Mouse (Mus musculus): Measurements from ENCODE around the gene Usf3.

Gene Usf3

DNA sequence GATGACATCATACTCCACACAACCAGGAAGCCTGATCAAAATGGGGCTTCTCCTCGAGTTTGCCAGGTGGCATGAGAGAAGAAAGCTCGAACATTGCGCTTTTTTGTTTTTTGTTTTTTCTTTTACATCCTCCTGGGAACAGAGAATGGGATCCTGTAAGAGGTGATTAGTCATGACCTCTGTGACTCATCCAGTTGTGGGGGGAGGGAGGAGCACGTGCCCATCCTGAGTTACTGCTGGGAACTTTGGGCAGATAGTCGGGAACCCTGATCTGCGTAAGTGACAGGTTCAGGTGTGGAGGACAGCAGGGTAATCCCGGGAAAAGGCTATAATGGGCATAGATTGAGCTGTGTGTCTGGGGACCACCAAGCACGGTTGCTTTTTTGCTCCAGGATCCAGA lies 67.4 kb downstream of the Usf3 start:
- no peak for DNase-seq

DNA sequence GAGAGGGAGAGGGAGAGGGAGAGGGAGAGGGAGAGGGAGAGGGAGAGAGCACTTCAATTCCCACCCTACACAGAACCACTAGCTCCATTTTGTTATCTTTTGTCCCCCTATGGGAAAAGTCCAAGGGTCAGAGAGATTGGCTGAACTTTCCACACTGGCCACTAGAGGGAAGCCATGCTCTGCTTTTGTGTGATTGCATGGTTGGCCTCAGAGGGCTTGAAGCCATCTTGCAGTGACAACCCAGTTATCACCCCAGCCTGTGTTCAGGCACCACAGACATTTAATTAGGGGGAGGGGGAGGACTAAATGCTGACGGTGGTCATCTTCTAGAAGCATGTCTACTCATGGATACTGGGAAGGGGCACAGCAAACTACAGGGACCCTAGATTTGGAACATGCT lies 69.6 kb downstream of the Usf3 start:
- peak; percentile 36 to 77 for DNase-seq

DNA sequence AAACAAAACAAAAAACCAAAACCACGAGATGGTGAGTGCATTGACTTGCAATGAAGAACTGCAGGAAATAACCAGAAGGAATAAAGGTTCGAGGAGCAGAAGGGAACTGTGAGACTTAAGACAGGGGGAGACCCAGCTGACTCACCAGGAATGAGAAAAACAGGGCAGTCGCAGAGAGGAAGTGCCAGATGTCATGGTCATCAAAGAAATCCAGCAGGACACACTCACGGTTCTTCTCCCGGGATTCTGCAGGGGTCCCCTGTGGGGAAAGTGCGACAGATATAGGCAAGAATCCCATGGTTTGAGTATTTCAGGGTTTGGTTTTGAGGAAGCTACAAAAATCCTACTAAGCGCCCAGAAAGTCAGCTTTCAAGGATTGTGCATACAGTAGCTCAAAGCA lies 70.3 kb downstream of the Usf3 start:
- no peak for DNase-seq

DNA sequence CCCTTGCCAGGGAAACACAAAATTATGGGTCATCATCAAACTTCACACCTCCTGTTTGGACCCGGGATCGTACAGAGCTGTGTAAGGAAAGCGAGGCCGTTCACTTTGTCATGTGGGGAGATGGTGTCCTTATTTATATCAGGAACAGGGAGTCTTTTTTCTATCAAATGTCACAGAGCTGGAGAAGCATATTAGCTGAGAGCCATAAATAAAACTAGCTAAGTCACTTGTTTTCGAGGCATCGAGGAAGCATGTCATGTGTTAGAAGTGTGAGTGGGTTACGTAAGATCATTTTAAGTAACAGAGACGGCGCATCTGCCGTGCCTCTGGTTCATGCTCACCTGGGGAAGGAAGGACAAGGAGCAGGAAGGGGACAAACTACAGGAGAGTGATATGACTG lies 76.9 kb downstream of the Usf3 start:
- DNase-seq, result no peak

DNA sequence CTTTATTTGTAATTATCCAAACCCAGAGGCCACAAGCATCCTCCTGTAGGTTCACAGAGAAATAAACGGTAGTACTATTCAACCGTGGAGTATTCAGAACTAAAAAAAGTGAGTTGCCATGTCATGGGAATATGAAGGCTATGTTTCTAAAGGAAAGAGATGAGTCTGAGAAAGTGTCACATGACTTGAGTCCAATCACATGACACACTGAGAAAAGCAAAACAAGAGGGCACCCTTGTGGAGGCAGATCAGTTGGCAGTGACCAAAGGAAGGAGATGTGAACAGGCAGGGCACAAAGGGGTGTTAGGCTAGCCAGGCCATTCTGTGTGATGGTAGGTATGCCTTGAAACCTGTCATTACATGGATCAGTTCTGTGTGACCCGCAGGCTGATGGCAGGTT lies 79.7 kb downstream of the Usf3 start:
- DNase-seq, result no peak

DNA sequence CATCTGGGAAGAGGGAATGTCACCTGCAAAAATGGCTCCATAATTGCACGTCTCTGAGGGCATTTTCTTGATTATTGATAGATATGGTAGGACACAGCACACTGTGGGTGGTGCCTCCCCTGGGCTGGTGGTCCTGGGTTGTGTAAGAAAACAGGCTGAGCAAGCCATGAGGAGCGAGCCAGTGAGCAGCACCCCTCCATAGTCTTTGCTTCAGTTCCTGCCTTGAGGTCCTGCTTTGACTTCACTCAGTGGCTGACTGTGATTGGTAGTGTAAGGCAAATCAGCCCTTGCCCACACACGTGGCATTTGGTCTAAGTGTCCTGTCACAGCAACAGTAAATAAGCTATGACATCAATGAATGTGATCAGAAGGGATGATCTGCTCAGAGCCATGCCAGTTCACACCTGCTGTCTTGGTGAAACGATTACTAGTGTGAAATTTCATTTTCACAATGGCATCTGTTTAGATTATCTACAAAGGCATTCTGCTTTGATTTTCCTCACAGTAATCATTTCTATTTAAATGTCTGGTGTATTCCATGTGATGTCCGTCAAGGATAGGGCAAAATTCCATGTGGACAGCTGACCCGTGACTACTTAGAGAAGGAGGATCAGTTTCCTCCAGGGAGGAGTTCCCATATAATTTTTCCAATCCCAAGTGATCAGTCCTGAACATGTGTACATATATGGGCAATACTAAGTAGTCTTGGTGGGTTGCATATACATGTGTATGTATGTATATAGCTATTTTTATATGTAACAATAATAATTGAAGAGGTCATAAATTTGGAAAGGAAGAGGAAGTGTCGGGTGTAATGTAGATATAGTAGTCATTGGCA lies 81.0 kb downstream of the Usf3 start:
- DNase-seq, result no peak

DNA sequence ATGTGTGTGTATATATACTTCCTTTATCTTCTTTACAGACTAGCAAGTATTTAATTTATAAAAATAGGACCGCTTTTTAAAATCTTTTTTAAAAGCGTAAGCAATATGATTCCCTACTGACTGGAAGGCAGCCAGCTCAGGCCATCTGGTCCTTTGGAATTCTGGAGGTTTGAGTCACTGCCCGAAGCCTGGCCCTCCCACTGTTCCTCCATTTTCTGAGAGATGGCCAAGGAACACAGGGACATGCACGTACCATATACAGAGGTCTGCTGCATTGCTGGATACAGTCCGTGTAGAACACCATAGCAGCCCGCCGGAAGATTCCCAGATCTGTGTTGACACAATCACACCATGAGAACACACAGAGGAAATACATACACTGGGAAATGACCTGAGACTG lies 81.7 kb downstream of the Usf3 start:
- no peak for DNase-seq

DNA sequence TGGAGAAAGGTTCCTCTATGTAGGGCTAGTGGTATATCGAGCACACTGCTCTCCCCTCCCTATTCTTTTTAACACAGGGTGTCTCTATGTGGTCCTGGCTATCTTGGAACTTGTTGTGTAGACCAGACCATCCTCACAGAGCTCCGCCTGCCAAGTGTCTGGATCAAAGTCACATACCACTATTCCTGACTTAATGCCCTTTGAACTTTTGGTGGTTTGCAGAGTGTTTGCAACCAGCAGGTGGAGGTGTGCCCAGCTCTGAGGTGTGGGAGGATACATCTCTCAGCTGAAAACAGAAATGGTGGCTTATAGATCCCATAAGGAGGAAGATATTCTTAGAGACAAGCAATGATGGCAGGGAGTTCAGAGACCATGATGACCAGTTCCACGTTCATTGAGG lies 84.4 kb downstream of the Usf3 start:
- DNase-seq, result peak; percentile 39 to 48

DNA sequence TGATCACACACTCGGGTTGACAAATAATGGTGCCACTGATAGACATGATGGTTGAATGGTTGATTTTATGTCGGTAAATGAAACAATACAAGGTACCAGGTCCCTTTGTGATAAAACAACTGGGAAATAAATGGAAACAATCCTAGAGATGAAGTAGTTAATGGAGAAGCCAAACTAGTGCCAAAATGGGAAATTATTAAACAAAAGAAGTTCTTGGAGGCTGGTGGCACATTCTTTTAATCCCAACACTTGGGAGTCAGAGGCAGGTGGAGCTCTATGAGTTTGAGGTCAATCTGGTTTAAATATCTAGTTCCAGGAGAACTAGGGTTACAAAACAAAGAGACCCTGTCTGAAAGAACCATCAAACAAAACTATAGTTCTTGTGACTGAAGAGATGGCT lies 91.9 kb downstream of the Usf3 start:
- DNase-seq, result peak in 1 of 2 experiments; percentile 19

DNA sequence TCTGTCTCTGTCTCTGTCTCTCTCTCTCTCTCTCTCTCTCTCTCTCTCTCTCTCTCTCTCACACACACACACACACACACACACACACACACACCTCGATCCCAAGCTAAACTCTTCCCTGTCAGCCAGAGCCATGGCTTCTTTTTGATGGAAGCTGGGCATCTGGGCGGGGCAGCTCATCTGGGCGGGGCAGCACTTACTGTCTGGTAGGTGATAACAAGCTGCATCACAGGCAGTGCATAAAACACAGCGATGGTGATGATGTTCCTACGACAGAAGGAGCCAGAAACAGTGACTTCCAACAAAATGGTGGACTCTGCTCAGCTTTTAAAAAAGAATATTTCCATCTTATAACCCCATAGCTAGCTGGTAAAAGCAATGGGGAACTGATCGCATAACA lies 92.5 kb downstream of the Usf3 start:
- no peak for DNase-seq

DNA sequence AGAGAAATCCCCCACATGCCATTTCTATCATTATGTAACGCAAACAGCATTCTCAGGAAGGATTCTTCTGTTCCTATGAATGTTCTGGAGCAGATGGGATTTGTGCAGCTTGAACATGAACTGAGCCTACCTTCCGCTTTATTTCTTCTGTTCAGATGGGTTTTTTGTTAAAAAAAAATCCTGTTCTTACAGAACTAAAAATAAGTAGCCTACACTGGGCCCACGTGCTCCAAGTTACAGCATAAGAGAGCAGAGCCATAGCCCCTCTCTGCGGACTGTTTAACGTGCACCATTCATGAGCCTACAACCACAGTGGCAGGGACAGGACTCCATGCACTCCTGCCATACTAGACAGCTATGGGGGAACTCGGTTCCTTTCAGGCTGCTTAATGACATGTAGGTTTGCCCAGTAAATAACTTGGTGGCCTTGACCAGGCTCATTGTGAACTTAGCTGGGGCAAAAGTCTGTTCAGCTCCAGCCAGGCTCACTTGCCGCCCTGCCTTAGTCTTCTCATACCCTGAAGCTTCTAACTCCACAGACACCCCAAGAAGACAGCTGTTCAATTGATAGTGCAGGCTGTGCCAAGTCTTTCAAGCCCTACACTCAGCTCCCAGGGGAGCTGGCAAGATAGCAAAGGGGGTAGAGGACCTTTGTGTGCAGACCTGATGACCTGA lies 95.6 kb downstream of the Usf3 start:
- DNase-seq, result no peak

DNA sequence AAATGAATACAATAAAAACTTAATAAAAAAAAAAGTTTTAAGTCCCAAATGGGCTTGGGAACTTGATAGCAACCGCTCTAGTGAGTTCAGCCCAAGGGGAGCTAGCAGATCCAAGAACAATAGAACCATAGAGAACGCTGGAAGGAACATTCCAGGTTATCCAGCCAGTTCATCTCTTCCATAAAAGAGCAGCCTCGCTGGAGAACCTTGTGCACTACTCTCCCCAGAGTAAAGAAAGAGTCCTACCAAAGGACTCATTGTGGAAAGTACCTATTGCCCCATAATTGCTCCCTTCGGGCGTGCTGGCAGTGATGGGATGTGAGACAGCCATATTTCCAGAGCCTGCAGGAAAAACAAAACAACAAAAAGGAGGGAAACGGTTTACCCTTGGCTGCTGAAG lies 96.5 kb downstream of the Usf3 start:
- DNase-seq, result no peak

DNA sequence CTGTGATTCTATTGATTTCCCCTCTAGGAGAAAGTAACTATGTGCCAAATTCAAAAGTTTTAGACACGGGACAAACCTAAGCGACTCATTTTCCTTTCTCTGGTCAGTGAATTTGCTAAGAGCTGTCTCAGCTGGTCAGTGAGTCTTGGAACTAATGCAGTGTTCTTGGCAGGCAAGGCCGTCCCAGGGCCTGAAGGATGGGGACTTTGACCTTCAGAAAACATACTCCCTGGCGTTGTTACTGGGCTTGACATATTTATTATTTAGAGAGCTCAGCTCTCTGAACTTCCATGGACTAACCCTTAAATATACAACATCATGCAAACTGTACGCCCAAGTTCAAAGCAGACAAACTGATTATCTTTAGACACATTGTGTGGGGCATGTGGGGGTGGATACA lies 97.6 kb downstream of the Usf3 start:
- DNase-seq, result peak; percentile 52 to 55

DNA sequence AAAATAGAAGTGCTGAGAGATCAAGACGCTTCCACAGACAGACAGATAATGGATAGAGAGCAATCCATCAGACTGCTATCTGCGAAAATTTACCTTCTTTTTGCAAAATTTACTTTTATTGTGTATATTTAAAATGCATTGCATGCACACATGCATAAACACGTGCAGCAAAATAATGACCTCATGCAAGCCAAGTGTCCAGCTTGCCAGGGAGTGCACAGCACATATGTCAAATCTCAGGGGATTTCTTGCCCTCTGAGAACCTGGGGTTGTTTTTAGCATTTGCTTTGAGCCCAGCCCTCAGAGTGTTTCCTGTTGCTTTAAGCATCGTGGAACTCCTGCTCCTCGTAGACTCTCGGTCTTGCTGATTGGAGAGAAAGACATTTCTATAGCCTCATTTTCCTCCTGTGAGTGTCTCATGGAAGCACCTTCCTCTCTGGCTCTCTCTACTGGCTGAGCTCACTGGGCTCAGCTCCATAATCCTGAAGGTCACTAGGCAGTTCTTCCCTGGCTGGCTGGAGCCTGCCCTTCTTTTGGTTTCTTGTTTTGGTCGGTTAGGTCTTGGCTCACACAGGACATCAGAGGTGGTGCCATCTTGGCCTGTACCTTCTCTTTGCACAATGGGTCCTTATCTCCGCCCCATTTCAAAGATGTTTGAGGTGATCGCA lies 98.5 kb downstream of the Usf3 start:
- peak; percentile 24 to 25 for DNase-seq
